Mouse (Mus musculus) ES-E14 (cell line): ENCODE measurements around the gene Trpt1. TPM values are rescaled to one million over a fixed set of nuclear protein-coding genes. Genes with fewer than 3 reads are reported as not detected.
A peak's percentile ranks its signal among the peaks of the same experiment; 100 is the strongest.

Experiments used
- DNase-seq: peaks from one replicate; pipeline ENCODE4 v3.0.0-alpha.2; 2013; ENCODE audit warnings: low read depth, low spot score
- H3K27ac ChIP-seq: 2 replicates; pipeline ENCODE4 v1.5.1; 2012; ENCODE audit warnings: low read depth, mild to moderate bottlenecking, low read length, moderate library complexity, mixed read lengths; ENCODE audit not compliant: poor library complexity, insufficient read depth, severe bottlenecking
- H3K36me3 ChIP-seq: 2 replicates; pipeline ENCODE4 v1.6.1; 2012; ENCODE audit warnings: mild to moderate bottlenecking, low read length, moderate library complexity, mixed read lengths; ENCODE audit not compliant: control insufficient read depth, poor library complexity, insufficient read depth, severe bottlenecking
- H3K4me1 ChIP-seq, 2 experiments: fragments of 150-350 bp in 1 of 2; sonication (generic) in 1 of 2; 2 replicates each; pipeline ENCODE4 v1.6.1; 2012; ENCODE audit warnings: low read length in 2 of 2, mild to moderate bottlenecking in 1 of 2, mixed read lengths in 1 of 2; ENCODE audit not compliant: control insufficient read depth in 2 of 2, insufficient read depth in 2 of 2, poor library complexity in 1 of 2
- H3K4me3 ChIP-seq, 2 experiments: fragments of 150-350 bp in 1 of 2; sonication (generic) in 1 of 2; 2 replicates each; pipeline ENCODE4 v1.5.1; 2012; ENCODE audit warnings: low read length in 2 of 2, low read depth in 1 of 2, mild to moderate bottlenecking in 1 of 2, mixed read lengths in 1 of 2; ENCODE audit not compliant: insufficient read depth in 1 of 2, poor library complexity in 1 of 2, severe bottlenecking in 1 of 2
- H3K9ac ChIP-seq: 2 replicates; pipeline ENCODE4 v1.6.1; 2012; ENCODE audit warnings: low read depth, mild to moderate bottlenecking, low read length, mixed read lengths; ENCODE audit not compliant: poor library complexity, insufficient read depth, severe bottlenecking
- H3K9me3 ChIP-seq: fragments of 150-350 bp; sonication (generic); 2 replicates; pipeline ENCODE4 v1.6.1; 2012; ENCODE audit warnings: low read depth, mild to moderate bottlenecking, low read length; ENCODE audit not compliant: control insufficient read depth, insufficient read depth
- CHD2 ChIP-seq: IDR thresholded peaks from 2 replicates; pipeline ENCODE4 v1.6.1; 2014; ENCODE audit warnings: mild to moderate bottlenecking, low read depth, low read length, inconsistent platforms
- HCFC1 ChIP-seq: IDR thresholded peaks from 2 replicates; pipeline ENCODE4 v1.6.1; 2012; ENCODE audit warnings: low read length, inconsistent platforms, borderline replicate concordance; ENCODE audit not compliant: insufficient read depth
- MAFK ChIP-seq: IDR thresholded peaks from 2 replicates; pipeline ENCODE4 v1.6.1; 2014; ENCODE audit warnings: mild to moderate bottlenecking, low read depth, low read length, inconsistent platforms; ENCODE audit not compliant: insufficient read depth
- ZC3H11A ChIP-seq: IDR thresholded peaks from 2 replicates; pipeline ENCODE4 v1.6.1; 2012; ENCODE audit warnings: low read depth, mild to moderate bottlenecking, inconsistent platforms, low read length, borderline replicate concordance
- ZNF384 ChIP-seq: IDR thresholded peaks from 2 replicates; pipeline ENCODE4 v1.6.1; 2012; ENCODE audit warnings: low read depth, low read length, inconsistent platforms
- in situ Hi-C, 2 experiments: fragments of 600-800 bp; cut with MboI; formaldehyde crosslinking; loops; one replicate each; pipeline ENCODE4 v1.15.1; 2025; ENCODE audit warnings: low sequenced_read_pairs in 2 of 2, inconsistent platforms in 1 of 2; ENCODE audit not compliant: unreplicated experiment in 2 of 2
- total RNA-seq: library from RNA; depleted of rRNA; stranded (reverse); fragments of 300-350 nt; gene quantifications from 2 replicates; pipeline ENCODE4 v1.2.3, GENCODE M21; 2012

The Trpt1 gene
- total RNA-seq, 1 experiment: 5.0 TPM

- peak overlapping the region; percentile 80 to 93 for H3K4me3 ChIP-seq
- H3K27ac ChIP-seq: peak overlapping the region; percentile 90
- peak; percentile 100 for DNase-seq
- H3K9me3 ChIP-seq: no peaks in the 10 kb centered on the region
- H3K4me1 ChIP-seq: peaks cover 3 to 13% of the 10 kb centered on the region in 2 experiments; a peak in 3 of 4 replicates
- H3K36me3 ChIP-seq: peaks cover 39% of the 10 kb centered on the region
- peak overlapping the region; percentile 97 for H3K9ac ChIP-seq
- TF ChIP-seq CHD2: no peak
- no peak for TF ChIP-seq HCFC1
- no peak for TF ChIP-seq ZC3H11A
- no peak for TF ChIP-seq MAFK
- no peak for TF ChIP-seq ZNF384
- in situ Hi-C loops: no loop called here
Observed at GRCm38 (mm10) chr19:6979486-6980380, 16.2 kb upstream of the Trpt1 start.

GRCm38 (mm10) chr19:6980381-6981093 is 15.4 kb upstream of the Trpt1 start, which contains the start of gene Fkbp2:
TSS of gene Fkbp2 (minus strand) at chr19:6980501.
- Histone ChIP-seq H3K4me3 (peak within 1 kb of the TSS; percentile 80 to 93), H3K4me1 (peaks cover 3 to 15% of the 10 kb centered on the region in 2 experiments; a peak in 3 of 4 replicates), H3K9me3 (no peaks in the 10 kb centered on the region), H3K27ac (peak within 1 kb of the TSS; percentile 90), H3K36me3 (peaks cover 42% of the 10 kb centered on the region), H3K9ac (peak within 1 kb of the TSS; percentile 97)
- DNase-seq: peak; percentile 98
- in situ Hi-C loops: no loop called here
- TF ChIP-seq CHD2 (0 out of 2 replicates have a peak, but pooled peaks have one; percentile 33), ZC3H11A (no peak), HCFC1 (no peak), ZNF384 (no peak)

- no peak for DNase-seq
- Histone ChIP-seq H3K4me3 (peak overlapping the region in 1 of 2 experiments; percentile 80; a peak in 1 of 4 replicates), H3K9me3 (no peaks in the 10 kb centered on the region), H3K36me3 (peaks cover 39% of the 10 kb centered on the region), H3K9ac (no peak overlapping the region), H3K27ac (no peak overlapping the region), H3K4me1 (peaks cover 3 to 17% of the 10 kb centered on the region in 2 experiments; a peak in 3 of 4 replicates)
- no peak for TF ChIP-seq CHD2
- TF ChIP-seq ZC3H11A: no peak
- TF ChIP-seq HCFC1: no peak
- TF ChIP-seq MAFK: no peak
- no peak for TF ChIP-seq ZNF384
- in situ Hi-C loops: no loop called here
Observed at GRCm38 (mm10) chr19:6981465-6981864, 14.5 kb upstream of the Trpt1 start.

- in situ Hi-C loops: no loop called here
- Histone ChIP-seq H3K4me3 (no peak overlapping the region), H3K9ac (no peak overlapping the region), H3K4me1 (peaks cover 3 to 12% of the 10 kb centered on the region in 2 experiments; a peak in 3 of 4 replicates), H3K9me3 (no peaks in the 10 kb centered on the region), H3K36me3 (peaks cover 20% of the 10 kb centered on the region), H3K27ac (no peak overlapping the region)
- TF ChIP-seq ZNF384 (no peak), CHD2 (no peak), ZC3H11A (no peak)
- DNase-seq: no peak
Observed at GRCm38 (mm10) chr19:6983621-6984020, 12.3 kb upstream of the Trpt1 start.
